Mouse (Mus musculus) CH12.LX (cell line): Measurements from ENCODE around the gene Tmem132d. TPM values are rescaled to one million over a fixed set of nuclear protein-coding genes. Genes with fewer than 3 reads are reported as not detected.

Experiments used
- DNase-seq: peaks from one replicate; pipeline ENCODE4 v3.0.0-alpha.2; 2013; ENCODE audit errors: extremely low read depth
- H3K27ac ChIP-seq: 2 replicates; pipeline ENCODE4 v1.5.1; 2012; ENCODE audit warnings: low read depth, mild to moderate bottlenecking, control low read depth, moderate library complexity; ENCODE audit not compliant: insufficient read depth
- H3K27me3 ChIP-seq: replicated peaks from 2 replicates; pipeline ENCODE3; 2012; ENCODE audit warnings: inconsistent platforms
- H3K36me3 ChIP-seq, 2 experiments: replicated peaks in 1 of 2; 2 replicates each; pipeline versions ENCODE3 to v1.6.1; 2012; ENCODE audit warnings: inconsistent platforms in 1 of 2, low read length in 1 of 2, mild to moderate bottlenecking in 1 of 2, mixed read lengths in 1 of 2, moderate library complexity in 1 of 2; ENCODE audit not compliant: control insufficient read depth in 1 of 2, insufficient read depth in 1 of 2
- H3K4me1 ChIP-seq, 2 experiments: 2 replicates each; pipeline ENCODE4 v1.6.1; 2012; ENCODE audit warnings: inconsistent platforms in 1 of 2, moderate library complexity in 1 of 2; ENCODE audit not compliant: insufficient read depth in 2 of 2, control insufficient read depth in 1 of 2
- H3K4me2 ChIP-seq: 2 replicates; pipeline ENCODE4 v1.6.1; 2012; ENCODE audit warnings: low read depth, mild to moderate bottlenecking, control low read depth; ENCODE audit not compliant: poor library complexity, insufficient read depth, severe bottlenecking
- H3K4me3 ChIP-seq, 3 experiments: fragments of 150-350 bp in 1 of 3; sonication (generic) in 1 of 3; replicated peaks in 1 of 3; 2 replicates each; pipeline versions ENCODE3 to v1.5.1; 2011 to 2012; ENCODE audit warnings: low read depth in 2 of 3, low read length in 2 of 3, mild to moderate bottlenecking in 2 of 3, moderate library complexity in 2 of 3, control low read depth in 1 of 3, improper control_type of control experiment in 1 of 3, inconsistent platforms in 1 of 3, mixed read lengths in 1 of 3; ENCODE audit not compliant: poor library complexity in 1 of 3
- H3K79me2 ChIP-seq: replicated peaks from 2 replicates; pipeline ENCODE4 v1.6.1; 2012; ENCODE audit warnings: mild to moderate bottlenecking, moderate library complexity; ENCODE audit not compliant: control insufficient read depth, poor library complexity, insufficient read depth, severe bottlenecking; ENCODE audit errors: extremely low read depth
- H3K9ac ChIP-seq: 2 replicates; pipeline ENCODE4 v1.6.1; 2012; ENCODE audit warnings: low read depth, mild to moderate bottlenecking, control low read depth, moderate library complexity; ENCODE audit not compliant: insufficient read depth
- H3K9me3 ChIP-seq: replicated peaks from 2 replicates; pipeline ENCODE3; 2012; ENCODE audit warnings: low read length, inconsistent platforms, mixed read lengths
- BHLHE40 ChIP-seq: IDR thresholded peaks from 2 replicates; pipeline ENCODE4 v1.6.1; 2011; ENCODE audit warnings: mild to moderate bottlenecking, low read depth, low read length, improper control_type of control experiment
- CHD2 ChIP-seq: IDR thresholded peaks from 2 replicates; pipeline ENCODE4 v1.6.1; 2011; ENCODE audit warnings: low read length, improper control_type of control experiment
- CTCF ChIP-seq, 2 experiments: IDR thresholded peaks in 1 of 2; conservative IDR thresholded peaks in 1 of 2; 2 replicates each; pipeline ENCODE4 v1.5.1; 2011 to 2012; ENCODE audit warnings: low read depth in 2 of 2, low read length in 2 of 2, improper control_type of control experiment in 1 of 2, inconsistent platforms in 1 of 2, mild to moderate bottlenecking in 1 of 2, moderate library complexity in 1 of 2
- E2F4 ChIP-seq: IDR thresholded peaks from 2 replicates; pipeline ENCODE4 v1.6.1; 2011; ENCODE audit warnings: low read depth, low read length, improper control_type of control experiment; ENCODE audit not compliant: insufficient replicate concordance
- ETS1 ChIP-seq: conservative IDR thresholded peaks from 2 replicates; pipeline ENCODE4 v1.6.1; 2012; ENCODE audit warnings: low read depth, mild to moderate bottlenecking, inconsistent platforms, low read length, improper control_type of control experiment, moderate library complexity
- IRF4 ChIP-seq: IDR thresholded peaks from 2 replicates; pipeline ENCODE4 v1.6.1; 2014; ENCODE audit warnings: low read depth, mild to moderate bottlenecking, inconsistent platforms, low read length, improper control_type of control experiment
- JUND ChIP-seq: conservative IDR thresholded peaks from 2 replicates; pipeline ENCODE4 v1.6.1; 2011; ENCODE audit warnings: low read depth, low read length, improper control_type of control experiment
- KAT2A ChIP-seq: IDR thresholded peaks from 2 replicates; pipeline ENCODE4 v1.6.1; 2012; ENCODE audit warnings: low read length, improper control_type of control experiment, inconsistent platforms; ENCODE audit not compliant: insufficient replicate concordance
- MAZ ChIP-seq: IDR thresholded peaks from 2 replicates; pipeline ENCODE4 v1.6.1; 2012; ENCODE audit warnings: low read depth, mild to moderate bottlenecking, inconsistent platforms, low read length, improper control_type of control experiment, moderate library complexity
- NELFE ChIP-seq: IDR thresholded peaks from 2 replicates; pipeline ENCODE4 v1.6.1; 2011; ENCODE audit warnings: low read depth, low read length, improper control_type of control experiment
- NRF1 ChIP-seq: IDR thresholded peaks from 2 replicates; pipeline ENCODE4 v1.6.1; 2014; ENCODE audit warnings: low read depth, mild to moderate bottlenecking, inconsistent platforms, low read length, improper control_type of control experiment, moderate library complexity
- PAX5 ChIP-seq: IDR thresholded peaks from 2 replicates; pipeline ENCODE4 v1.6.1; 2012; ENCODE audit warnings: low read length, inconsistent platforms, mixed read lengths
- POLR2AphosphoS2 ChIP-seq: IDR thresholded peaks from 2 replicates; pipeline ENCODE4 v1.6.1; 2011; ENCODE audit warnings: low read depth, low read length, improper control_type of control experiment
- RAD21 ChIP-seq: IDR thresholded peaks from 2 replicates; pipeline ENCODE4 v1.6.1; 2011; ENCODE audit warnings: low read depth, mild to moderate bottlenecking, low read length, improper control_type of control experiment, moderate library complexity
- TBP ChIP-seq: conservative IDR thresholded peaks from 2 replicates; pipeline ENCODE4 v1.6.1; 2011; ENCODE audit warnings: low read depth, low read length, improper control_type of control experiment
- TCF12 ChIP-seq: IDR thresholded peaks from 2 replicates; pipeline ENCODE4 v1.6.1; 2014; ENCODE audit warnings: low read depth, mild to moderate bottlenecking, inconsistent platforms, low read length, improper control_type of control experiment
- USF1 ChIP-seq: IDR thresholded peaks from 2 replicates; pipeline ENCODE4 v1.6.1; 2014; ENCODE audit warnings: low read depth, mild to moderate bottlenecking, inconsistent platforms, low read length, improper control_type of control experiment
- USF2 ChIP-seq: conservative IDR thresholded peaks from 2 replicates; pipeline ENCODE4 v1.6.1; 2011; ENCODE audit warnings: low read depth, low read length, improper control_type of control experiment
- ZKSCAN1 ChIP-seq: IDR thresholded peaks from 2 replicates; pipeline ENCODE4 v1.6.1; 2012; ENCODE audit warnings: low read depth, inconsistent platforms, low read length, improper control_type of control experiment, borderline replicate concordance
- ZMIZ1 ChIP-seq: IDR thresholded peaks from 2 replicates; pipeline ENCODE4 v1.6.1; 2012; ENCODE audit warnings: low read depth, mild to moderate bottlenecking, inconsistent platforms, low read length, improper control_type of control experiment
- ZNF384 ChIP-seq: IDR thresholded peaks from 2 replicates; pipeline ENCODE4 v1.6.1; 2012; ENCODE audit warnings: low read depth, low read length, improper control_type of control experiment, inconsistent platforms
- dilution Hi-C: fragments of 300-500 bp; cut with MboI; formaldehyde crosslinking; loops from 2 replicates; pipeline ENCODE4 v1.14.3; 2020; ENCODE audit warnings: low sequenced_read_pairs; ENCODE audit not compliant: extremely low pct_unique_long_range_greater_than_20kb, extremely low pct_ligation_motif_present
- in situ Hi-C: fragments of 300-500 bp; cut with MboI; formaldehyde crosslinking; loops from 3 replicates; pipeline ENCODE4 v1.14.3; 2019; ENCODE audit warnings: low sequenced_read_pairs, low pct_ligation_motif_present, low pct_unique_long_range_greater_than_20kb, mixed read lengths
- polyA plus RNA-seq: library from polyadenylated mRNA; unstranded; fragments of >175 nt; gene quantifications from 2 replicates; pipeline ENCODE4 v1.2.1, GENCODE M21; 2012; ENCODE audit warnings: low read depth; ENCODE audit not compliant: insufficient read length
- total RNA-seq, 2 experiments: library from RNA; depleted of rRNA; stranded (reverse); fragments of 300-350 nt in 1 of 2; fragments of >200 nt in 1 of 2; gene quantifications; 2 replicates each; pipeline ENCODE4 v1.2.3; 2012 to 2014

The Tmem132d gene
- total and polyA plus RNA-seq, 3 experiments, result not detected

DNA sequence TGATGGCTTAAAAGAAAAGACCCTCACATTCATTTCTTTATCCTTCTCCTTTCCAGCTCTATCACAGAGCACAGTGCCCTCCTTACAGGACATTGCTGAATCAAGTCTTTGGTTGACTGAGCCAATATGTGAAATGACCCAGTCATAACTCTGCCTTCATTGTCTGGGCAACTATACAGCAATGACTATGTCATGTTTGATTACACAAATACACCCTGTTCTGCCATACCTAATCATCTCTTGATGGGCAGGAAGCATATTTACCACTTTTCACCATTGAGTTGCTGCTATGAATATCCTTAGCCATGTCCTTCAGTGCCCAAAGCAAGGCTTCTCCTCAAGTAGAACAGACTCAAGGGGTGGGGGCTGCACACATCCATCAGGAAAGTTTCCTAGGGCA, 214.6 kb downstream of the Tmem132d start:
- H3K27me3 ChIP-seq, result no peaks in the 10 kb centered on the region
- no peak overlapping the region for H3K4me2 ChIP-seq
- dilution Hi-C loops, result no loop called here
- TF ChIP-seq ZKSCAN1 (no peak), ETS1 (no peak), E2F4 (no peak), NELFE (no peak), BHLHE40 (no peak), TCF12 (no peak), POLR2AphosphoS2 (no peak), MAZ (no peak), USF2 (no peak), USF1 (no peak), KAT2A (no peak), CHD2 (no peak), JUND (no peak), RAD21 (no peak), IRF4 (no peak), CTCF (conservative IDR thresholded peaks at IDR 0.05 in 1 of 2, IDR thresholded peaks at IDR 0.05 in 1 of 2; ENCODE audit: low read depth in 2 of 2, low read length in 2 of 2) (no peak), ZNF384 (no peak)
- TF ChIP-seq, all 38 proteins: peak for 0
- Histone ChIP-seq H3K9ac (no peak overlapping the region), H3K36me3 (no peaks in the 10 kb centered on the region), H3K79me2 (no peaks in the 10 kb centered on the region), H3K27ac (no peak overlapping the region), H3K4me1 (no peaks in the 10 kb centered on the region), H3K9me3 (peaks cover 84% of the 10 kb centered on the region), H3K4me3 (no peak overlapping the region)
- in situ Hi-C loops, result no loop called here
- no peak for DNase-seq

DNA sequence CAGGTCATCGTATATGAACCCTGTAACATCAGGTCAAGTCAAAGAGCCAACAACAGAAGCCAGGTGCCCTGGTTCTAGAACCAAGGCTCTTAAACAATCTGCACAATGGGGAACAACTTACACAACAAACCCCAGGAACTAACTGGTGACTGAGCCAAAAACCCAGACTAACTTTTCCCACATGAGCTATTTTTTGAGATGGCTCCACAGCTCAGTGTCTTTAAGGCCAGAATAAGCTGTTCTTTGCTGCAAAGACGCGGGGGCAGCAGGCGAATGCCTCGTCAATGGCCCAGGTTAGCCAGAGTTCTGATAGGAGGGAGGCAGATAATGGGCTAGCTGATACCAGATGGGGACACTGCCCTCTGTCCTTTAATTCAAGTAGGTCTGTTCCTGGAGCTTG, 221.8 kb downstream of the Tmem132d start:
- H3K4me1 ChIP-seq, result no peaks in the 10 kb centered on the region
- peaks cover 94% of the 10 kb centered on the region for H3K9me3 ChIP-seq
- H3K36me3 ChIP-seq, result no peaks in the 10 kb centered on the region
- no peak overlapping the region for H3K9ac ChIP-seq
- no peaks in the 10 kb centered on the region for H3K27me3 ChIP-seq
- H3K4me3 ChIP-seq, result no peak overlapping the region
- DNase-seq, result no peak
- dilution Hi-C loops (no loop called here), in situ Hi-C loops (no loop called here)
- H3K4me2 ChIP-seq, result no peak overlapping the region
- TF ChIP-seq PAX5 (no peak), NRF1 (no peak), ZMIZ1 (no peak), TBP (no peak)
- no peaks in the 10 kb centered on the region for H3K79me2 ChIP-seq
- no peak overlapping the region for H3K27ac ChIP-seq
